Mouse (Mus musculus): ENCODE measurements at regions not wholly inside any gene's neighbourhood (a gene's known extent, or its start where the extent isn't known, plus 50 kb on each side); places are given as distances from the start of the nearest gene placed in this dataset.

DNA sequence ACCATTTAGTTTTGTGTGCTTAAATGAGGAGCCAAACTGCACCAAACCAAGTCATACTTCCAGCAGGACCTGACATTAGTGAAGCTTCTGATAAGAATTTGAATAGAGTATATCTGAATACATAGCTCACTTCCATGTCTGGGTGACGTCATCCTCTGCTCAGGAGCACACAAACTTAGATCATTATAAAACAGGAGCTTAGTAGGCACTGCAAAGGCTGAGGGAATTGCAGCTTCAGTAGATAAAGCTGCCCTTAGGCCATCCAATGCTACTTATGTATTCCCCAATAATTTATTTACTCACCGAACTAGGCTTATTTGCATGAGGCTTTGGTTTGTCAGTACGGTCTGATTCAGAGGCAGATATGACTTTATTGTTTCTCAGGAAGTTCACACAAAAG lies 297.0 kb downstream of the Ice1 start:
- TF ChIP-seq POLR2A (IDR thresholded peaks at IDR 0.05; ENCODE audit: extremely low read depth, insufficient read depth, low read length) (no peak), CTCF (IDR thresholded peaks at IDR 0.05; ENCODE audit: low read depth, low read length) (no peak)

Measured in liver, adult 2 months (tissue).